Mouse (Mus musculus) liver, postnatal 0 days (tissue): ENCODE results near the gene Cox10.

ENCODE experiments used
- CTCF ChIP-seq: sonication (generic); IDR thresholded peaks from 2 replicates; pipeline ENCODE4 v1.5.1; 2016; ENCODE audit warnings: antibody characterized with exemption, low read depth
- EP300 ChIP-seq: IDR thresholded peaks from 2 replicates; pipeline ENCODE4 v1.6.1; 2016; ENCODE audit warnings: antibody characterized with exemption, low read depth, mild to moderate bottlenecking

- TF ChIP-seq CTCF: no peak
- TF ChIP-seq EP300: no peak
Measured at GRCm38 (mm10) chr11:63988991-63989860, 90.0 kb downstream of the Cox10 start.
